Mouse (Mus musculus): ENCODE measurements around the gene Rec114. TPM values are rescaled to one million over a fixed set of nuclear protein-coding genes. Genes with fewer than 3 reads are reported as not detected.

Rec114 gene
- polyA plus RNA-seq, 1 experiment from 2014 or later = 6.9 TPM

DNA sequence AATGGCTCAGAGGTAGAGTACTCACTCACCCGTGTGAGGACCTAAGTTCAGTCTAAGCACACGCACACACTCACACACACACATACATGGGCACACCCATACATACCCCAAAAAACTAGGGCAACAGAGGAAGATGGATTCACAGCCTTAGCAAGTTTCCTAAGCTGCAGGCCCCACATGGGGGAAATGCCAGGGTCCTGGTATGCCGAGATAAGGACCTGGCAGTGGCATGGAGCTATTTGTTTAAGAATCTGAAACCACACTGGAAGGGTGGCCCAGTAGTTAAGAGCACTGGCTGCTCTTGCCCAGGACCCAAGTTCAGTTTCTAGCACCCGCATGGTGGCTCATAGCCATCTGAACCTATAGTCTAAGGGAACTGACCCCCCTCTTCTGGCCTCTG, 19.4 kb upstream of the Rec114 start:
- H3K36me3 ChIP-seq (ENCODE audit: control insufficient read depth, insufficient read depth, low read length) = no peaks in the 10 kb centered on the region
- H3K9me3 ChIP-seq (ENCODE audit: control insufficient read depth, low read length) = 0 out of 2 replicates have a peak, but pooled peaks cover 3% of the 10 kb centered on the region
- 77% methylated on average over 4 of the region's 4 CpGs for WGBS
- H3K27me3 ChIP-seq (ENCODE audit: control insufficient read depth, insufficient read depth, low read length) = no peaks in the 10 kb centered on the region
- H3K27ac ChIP-seq (replicated peaks in 1 of 2; ENCODE audit: control insufficient read depth in 1 of 2, insufficient read depth in 1 of 2, low read depth in 2 of 2, low read length in 2 of 2) = no peak overlapping the region
- no peak overlapping the region for H3K4me3 ChIP-seq (ENCODE audit: control insufficient read depth in 1 of 2, insufficient read depth in 1 of 2, low read depth in 1 of 2, low read length in 2 of 2)
- H3K9ac ChIP-seq (ENCODE audit: low read length) = no peak overlapping the region
- no peak for ATAC-seq (ENCODE audit: insufficient number of reproducible peaks, insufficient read depth, low FRiP score, low read depth)
- H3K4me1 ChIP-seq (ENCODE audit: control insufficient read depth in 2 of 2, insufficient read depth in 2 of 2, low read length in 2 of 2) = peaks cover 8 to 13% of the 10 kb centered on the region in 2 experiments
- H3K4me2 ChIP-seq (ENCODE audit: low read length) = no peak overlapping the region

DNA sequence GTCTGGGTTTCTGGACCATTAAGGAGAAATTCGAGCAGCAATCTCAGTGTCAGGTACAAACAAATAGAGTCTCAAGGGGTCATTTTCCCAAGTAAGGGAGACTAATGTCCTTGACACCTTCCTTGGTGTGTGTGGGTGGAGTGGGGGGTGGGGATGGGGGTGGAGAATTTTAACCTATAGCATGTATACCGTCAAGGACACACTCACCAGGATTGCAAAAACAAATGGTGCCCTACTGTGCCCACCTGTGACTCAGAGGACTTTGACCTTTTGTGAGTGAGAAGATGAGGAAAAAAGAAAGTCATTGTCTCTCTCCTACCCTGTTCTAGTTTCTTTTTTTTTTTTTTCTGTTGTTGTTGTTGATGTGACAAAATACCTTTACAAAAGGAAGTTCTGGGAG, 18.3 kb upstream of the Rec114 start:
- no peak overlapping the region for H3K4me3 ChIP-seq (ENCODE audit: control insufficient read depth in 1 of 2, insufficient read depth in 1 of 2, low read depth in 1 of 2, low read length in 2 of 2)
- no peaks in the 10 kb centered on the region for H3K36me3 ChIP-seq (ENCODE audit: control insufficient read depth, insufficient read depth, low read length)
- no peak overlapping the region for H3K4me2 ChIP-seq (ENCODE audit: low read length)
- peaks cover 8 to 14% of the 10 kb centered on the region in 2 experiments for H3K4me1 ChIP-seq (ENCODE audit: control insufficient read depth in 2 of 2, insufficient read depth in 2 of 2, low read length in 2 of 2)
- 72% methylated on average over 2 of the region's 2 CpGs for WGBS
- no peak overlapping the region for H3K27ac ChIP-seq (replicated peaks in 1 of 2; ENCODE audit: control insufficient read depth in 1 of 2, insufficient read depth in 1 of 2, low read depth in 2 of 2, low read length in 2 of 2)
- ATAC-seq (ENCODE audit: insufficient number of reproducible peaks, insufficient read depth, low FRiP score, low read depth) = no peak
- no peaks in the 10 kb centered on the region for H3K27me3 ChIP-seq (ENCODE audit: control insufficient read depth, insufficient read depth, low read length)
- H3K9me3 ChIP-seq (ENCODE audit: control insufficient read depth, low read length) = no peaks in the 10 kb centered on the region
- no peak overlapping the region for H3K9ac ChIP-seq (ENCODE audit: low read length)

DNA sequence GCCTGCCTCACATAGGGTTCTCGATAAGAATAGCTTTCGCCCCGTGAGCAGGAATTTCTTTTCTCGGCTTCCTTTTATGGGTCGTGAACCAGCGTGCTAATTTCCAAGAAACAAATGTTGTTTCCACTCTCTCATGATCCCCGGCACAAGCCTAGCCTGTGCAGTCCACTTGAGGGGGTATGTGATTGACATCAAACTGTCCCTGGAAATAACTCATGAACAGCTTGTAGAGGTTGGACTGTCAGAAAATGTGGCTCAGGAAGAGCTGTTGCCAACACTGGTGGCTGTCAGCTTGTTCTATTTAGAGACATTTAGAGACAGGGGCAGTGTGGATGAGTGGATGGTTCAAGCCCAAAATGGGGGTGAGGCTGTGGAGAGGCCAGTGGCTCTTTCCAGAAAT, 15.0 kb upstream of the Rec114 start:
- Histone ChIP-seq H3K27ac (replicated peaks in 1 of 2; ENCODE audit: control insufficient read depth in 1 of 2, insufficient read depth in 1 of 2, low read depth in 2 of 2, low read length in 2 of 2) (peak overlapping the region; percentile 2 to 42; a peak in 3 of 4 replicates), H3K4me1 (ENCODE audit: control insufficient read depth in 2 of 2, insufficient read depth in 2 of 2, low read length in 2 of 2) (peaks cover 11 to 13% of the 10 kb centered on the region in 2 experiments; a peak in 3 of 4 replicates), H3K27me3 (ENCODE audit: control insufficient read depth, insufficient read depth, low read length) (no peaks in the 10 kb centered on the region), H3K9ac (ENCODE audit: low read length) (no peak overlapping the region), H3K9me3 (ENCODE audit: control insufficient read depth, low read length) (no peaks in the 10 kb centered on the region), H3K4me2 (ENCODE audit: low read length) (0 out of 2 replicates have a peak overlapping the region, but pooled peaks have one; percentile 11), H3K4me3 (ENCODE audit: control insufficient read depth in 1 of 2, insufficient read depth in 1 of 2, low read depth in 1 of 2, low read length in 2 of 2) (no peak overlapping the region), H3K36me3 (ENCODE audit: control insufficient read depth, insufficient read depth, low read length) (no peaks in the 10 kb centered on the region)
- no peak for ATAC-seq (ENCODE audit: insufficient number of reproducible peaks, insufficient read depth, low FRiP score, low read depth)
- WGBS = 50% methylated on average over 7 of the region's 7 CpGs

DNA sequence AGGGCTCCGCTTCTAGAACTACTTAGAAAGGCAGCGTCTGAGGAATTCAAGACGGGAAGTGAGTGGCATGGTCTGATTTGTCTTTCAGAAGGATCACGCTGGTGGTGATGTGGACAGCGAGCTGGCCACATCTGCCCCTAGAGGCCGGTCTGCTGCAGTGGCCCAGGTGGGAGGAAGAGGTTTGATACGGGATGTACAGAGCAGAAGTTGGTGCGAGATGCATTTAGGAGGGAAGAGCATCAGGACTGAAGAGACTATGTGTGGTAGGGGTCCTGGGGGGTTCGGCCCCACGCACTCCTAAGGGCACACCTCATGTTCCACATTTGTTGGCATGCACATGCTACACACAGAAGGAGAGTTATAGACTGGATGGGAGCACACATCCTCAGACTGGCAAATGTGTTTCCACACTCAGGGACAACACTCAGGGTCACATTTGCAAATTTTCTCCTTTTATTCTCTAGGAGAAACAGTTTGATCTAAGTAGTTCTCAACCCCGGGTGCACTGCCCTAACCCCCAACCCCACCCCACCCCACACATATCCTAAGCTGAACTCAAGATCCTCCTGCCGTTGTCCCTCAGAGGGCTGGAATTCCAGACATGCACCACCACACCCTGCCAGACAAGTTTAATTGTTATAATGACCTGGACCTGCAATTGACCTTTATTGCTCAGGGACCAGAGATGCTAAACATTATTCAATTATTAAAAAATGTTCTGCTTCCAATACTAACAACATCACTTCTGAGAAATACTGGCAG, 12.8 kb upstream of the Rec114 start:
- 70% methylated on average over 12 of the region's 12 CpGs for WGBS
- H3K27ac ChIP-seq (replicated peaks in 1 of 2; ENCODE audit: control insufficient read depth in 1 of 2, insufficient read depth in 1 of 2, low read depth in 2 of 2, low read length in 2 of 2) = no peak overlapping the region
- H3K4me3 ChIP-seq (ENCODE audit: control insufficient read depth in 1 of 2, insufficient read depth in 1 of 2, low read depth in 1 of 2, low read length in 2 of 2) = no peak overlapping the region
- H3K4me2 ChIP-seq (ENCODE audit: low read length) = no peak overlapping the region
- H3K27me3 ChIP-seq (ENCODE audit: control insufficient read depth, insufficient read depth, low read length) = no peaks in the 10 kb centered on the region
- H3K36me3 ChIP-seq (ENCODE audit: control insufficient read depth, insufficient read depth, low read length) = no peaks in the 10 kb centered on the region
- peaks cover 15 to 16% of the 10 kb centered on the region in 2 experiments; a peak in 3 of 4 replicates for H3K4me1 ChIP-seq (ENCODE audit: control insufficient read depth in 2 of 2, insufficient read depth in 2 of 2, low read length in 2 of 2)
- no peaks in the 10 kb centered on the region for H3K9me3 ChIP-seq (ENCODE audit: control insufficient read depth, low read length)
- no peak overlapping the region for H3K9ac ChIP-seq (ENCODE audit: low read length)
- ATAC-seq (ENCODE audit: insufficient number of reproducible peaks, insufficient read depth, low FRiP score, low read depth) = no peak

DNA sequence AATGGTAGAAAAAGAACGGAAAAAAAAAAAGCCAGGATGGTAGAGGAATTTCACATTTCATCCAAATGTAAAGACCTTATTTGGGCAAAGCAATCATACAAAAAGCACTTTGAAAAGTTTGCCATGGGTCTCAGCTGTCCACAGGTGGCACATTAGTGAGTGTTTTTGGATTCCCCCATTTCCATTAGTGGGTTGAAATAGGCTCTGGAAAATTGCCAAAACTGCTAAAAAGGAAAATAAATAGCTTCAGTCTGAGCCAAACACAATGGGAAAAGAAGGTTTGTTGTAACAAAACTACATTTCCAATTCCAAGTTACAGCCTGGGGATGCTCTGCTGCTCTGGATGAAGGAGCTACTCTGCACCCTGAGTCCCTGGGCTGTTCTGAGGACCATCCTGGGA, 9.8 kb upstream of the Rec114 start:
- WGBS = 79% methylated on average over 1 of the region's 1 CpGs
- H3K4me3 ChIP-seq (ENCODE audit: control insufficient read depth in 1 of 2, insufficient read depth in 1 of 2, low read depth in 1 of 2, low read length in 2 of 2) = no peak overlapping the region
- H3K27ac ChIP-seq (replicated peaks in 1 of 2; ENCODE audit: control insufficient read depth in 1 of 2, insufficient read depth in 1 of 2, low read depth in 2 of 2, low read length in 2 of 2) = no peak overlapping the region
- no peak overlapping the region for H3K4me2 ChIP-seq (ENCODE audit: low read length)
- H3K9me3 ChIP-seq (ENCODE audit: control insufficient read depth, low read length) = no peaks in the 10 kb centered on the region
- peaks cover 19 to 20% of the 10 kb centered on the region in 2 experiments; a peak in 3 of 4 replicates for H3K4me1 ChIP-seq (ENCODE audit: control insufficient read depth in 2 of 2, insufficient read depth in 2 of 2, low read length in 2 of 2)
- no peaks in the 10 kb centered on the region for H3K36me3 ChIP-seq (ENCODE audit: control insufficient read depth, insufficient read depth, low read length)
- no peak overlapping the region for H3K9ac ChIP-seq (ENCODE audit: low read length)
- H3K27me3 ChIP-seq (ENCODE audit: control insufficient read depth, insufficient read depth, low read length) = no peaks in the 10 kb centered on the region
- no peak for ATAC-seq (ENCODE audit: insufficient number of reproducible peaks, insufficient read depth, low FRiP score, low read depth)

DNA sequence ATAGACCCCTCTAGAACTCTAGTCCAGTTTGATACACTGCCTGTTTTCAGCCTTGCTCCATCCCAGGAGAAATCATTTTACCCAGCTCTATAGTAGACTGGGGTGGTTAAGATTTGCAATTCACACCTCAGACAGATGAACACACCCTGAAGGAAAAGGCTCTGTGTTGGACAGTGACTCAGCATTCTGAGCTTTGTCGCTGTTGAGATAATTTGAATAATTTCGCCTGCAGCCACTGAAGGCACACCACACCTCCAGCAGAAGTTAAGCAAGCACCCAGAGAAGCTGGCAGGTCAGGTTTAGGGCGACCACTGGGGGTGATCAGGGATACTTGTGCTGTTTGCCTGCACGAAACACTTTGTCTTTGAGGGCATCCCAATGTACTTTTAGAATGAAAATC, 4.4 kb upstream of the Rec114 start:
- no peak for ATAC-seq (ENCODE audit: insufficient number of reproducible peaks, insufficient read depth, low FRiP score, low read depth)
- no peak overlapping the region for H3K4me2 ChIP-seq (ENCODE audit: low read length)
- H3K4me3 ChIP-seq (ENCODE audit: control insufficient read depth in 1 of 2, insufficient read depth in 1 of 2, low read depth in 1 of 2, low read length in 2 of 2) = no peak overlapping the region
- WGBS = 54% methylated on average over 4 of the region's 4 CpGs
- H3K27me3 ChIP-seq (ENCODE audit: control insufficient read depth, insufficient read depth, low read length) = no peaks in the 10 kb centered on the region
- H3K4me1 ChIP-seq (ENCODE audit: control insufficient read depth in 2 of 2, insufficient read depth in 2 of 2, low read length in 2 of 2) = peaks cover 12 to 16% of the 10 kb centered on the region in 2 experiments; a peak in 3 of 4 replicates
- no peak overlapping the region for H3K9ac ChIP-seq (ENCODE audit: low read length)
- H3K9me3 ChIP-seq (ENCODE audit: control insufficient read depth, low read length) = no peaks in the 10 kb centered on the region
- no peak overlapping the region for H3K27ac ChIP-seq (replicated peaks in 1 of 2; ENCODE audit: control insufficient read depth in 1 of 2, insufficient read depth in 1 of 2, low read depth in 2 of 2, low read length in 2 of 2)
- H3K36me3 ChIP-seq (ENCODE audit: control insufficient read depth, insufficient read depth, low read length) = no peaks in the 10 kb centered on the region

DNA sequence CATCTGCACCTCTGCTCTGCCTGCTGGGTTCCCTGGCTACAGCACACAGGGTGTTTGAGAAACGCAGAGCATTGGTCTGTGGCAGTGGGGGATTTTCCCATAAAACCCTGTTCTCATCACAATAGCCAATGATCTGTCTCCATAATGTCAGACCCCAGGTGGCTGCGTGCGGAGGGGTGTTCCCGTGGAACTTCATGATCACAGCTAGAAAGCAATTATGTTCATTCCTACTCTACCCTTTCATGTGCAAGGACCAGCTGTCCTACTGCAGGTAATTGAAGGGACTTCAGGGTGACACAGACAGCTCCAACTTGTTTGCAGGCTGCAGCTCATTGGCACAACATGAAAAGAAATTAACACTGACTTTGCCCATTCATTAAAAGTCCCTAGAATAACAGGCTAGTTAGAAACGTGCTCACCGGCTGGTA, 3.6 kb upstream of the Rec114 start:
- WGBS = 77% methylated on average over 6 of the region's 6 CpGs
- ATAC-seq (ENCODE audit: insufficient number of reproducible peaks, insufficient read depth, low FRiP score, low read depth) = no peak
- no peak overlapping the region for H3K4me2 ChIP-seq (ENCODE audit: low read length)
- H3K9me3 ChIP-seq (ENCODE audit: control insufficient read depth, low read length) = no peaks in the 10 kb centered on the region
- no peak overlapping the region for H3K4me3 ChIP-seq (ENCODE audit: control insufficient read depth in 1 of 2, insufficient read depth in 1 of 2, low read depth in 1 of 2, low read length in 2 of 2)
- no peak overlapping the region for H3K27ac ChIP-seq (replicated peaks in 1 of 2; ENCODE audit: control insufficient read depth in 1 of 2, insufficient read depth in 1 of 2, low read depth in 2 of 2, low read length in 2 of 2)
- peaks cover 6 to 13% of the 10 kb centered on the region in 2 experiments; a peak in 3 of 4 replicates for H3K4me1 ChIP-seq (ENCODE audit: control insufficient read depth in 2 of 2, insufficient read depth in 2 of 2, low read length in 2 of 2)
- no peaks in the 10 kb centered on the region for H3K36me3 ChIP-seq (ENCODE audit: control insufficient read depth, insufficient read depth, low read length)
- no peaks in the 10 kb centered on the region for H3K27me3 ChIP-seq (ENCODE audit: control insufficient read depth, insufficient read depth, low read length)
- no peak overlapping the region for H3K9ac ChIP-seq (ENCODE audit: low read length)

Data from heart, embryonic 14.5 days (tissue).